Comparison of ENCODE assay signal across 20 mouse cellular contexts in the genomic region with DNA sequence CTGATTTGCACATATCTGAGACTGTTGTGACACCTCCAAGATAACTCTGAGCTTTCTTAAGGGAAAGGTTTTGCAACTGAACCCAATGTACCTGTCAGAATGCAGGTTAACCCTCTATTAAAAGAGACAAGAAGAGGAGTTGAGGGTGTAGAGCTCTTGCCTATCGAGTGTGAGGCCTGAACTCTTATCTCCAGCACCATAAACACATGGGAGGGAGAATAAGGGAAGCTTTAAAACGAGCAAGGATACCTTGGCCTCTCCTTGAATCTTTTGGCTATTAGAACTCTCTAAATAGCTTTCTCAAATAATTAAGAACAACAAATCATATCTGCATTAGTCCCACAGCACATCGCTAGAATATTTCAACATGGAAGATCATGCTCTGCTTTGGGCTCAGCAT.
"Had no signal": no experiment of that assay in that cellular context is flagged by ENCODE, and none has a peak within 500 bp of the region (broad histone marks: within the 10 kb centered on the region; RNA-seq: fewer than 3 reads in every experiment).

No protein-coding gene starts in this region.

- H3K4me3 ChIP-seq: limb, embryonic 12.5 days; limb, embryonic 15.5 days; liver, embryonic 15.5 days; lung, embryonic 15.5 days; megakaryocyte, embryonic 14.5 days; midbrain, embryonic 10.5 days; midbrain, embryonic 13.5 days; myocyte; neural tube, embryonic 13.5 days; stomach, embryonic 15.5 days had no signal

- H3K27me3 ChIP-seq: limb, embryonic 12.5 days; limb, embryonic 15.5 days; liver, embryonic 15.5 days; lung, embryonic 15.5 days; midbrain, embryonic 13.5 days; neural tube, embryonic 13.5 days; stomach, embryonic 15.5 days had no signal

- ATAC-seq: midbrain, embryonic 13.5 days; midbrain, embryonic 16.5 days had no signal

- H3K36me3 ChIP-seq: limb, embryonic 12.5 days; liver, embryonic 15.5 days; lung, embryonic 15.5 days; midbrain, embryonic 10.5 days; midbrain, embryonic 13.5 days; neural tube, embryonic 13.5 days; stomach, embryonic 15.5 days had no signal

- H3K4me1 ChIP-seq: limb, embryonic 12.5 days; liver, embryonic 15.5 days; megakaryocyte, embryonic 14.5 days; midbrain, embryonic 13.5 days; neural tube, embryonic 13.5 days had no signal

- H3K9me3 ChIP-seq: limb, embryonic 12.5 days; limb, embryonic 15.5 days; liver, embryonic 15.5 days; lung, embryonic 15.5 days; megakaryocyte, embryonic 14.5 days; midbrain, embryonic 10.5 days; midbrain, embryonic 13.5 days; neural tube, embryonic 13.5 days; stomach, embryonic 15.5 days had no signal

- H3K27ac ChIP-seq: kidney, postnatal 0 days; limb, embryonic 12.5 days; limb, embryonic 15.5 days; liver, embryonic 15.5 days; lung, embryonic 15.5 days; midbrain, embryonic 10.5 days; midbrain, embryonic 13.5 days; neural tube, embryonic 13.5 days; stomach, embryonic 15.5 days had no signal

- H3K4me2 ChIP-seq: limb, embryonic 12.5 days; limb, embryonic 15.5 days; liver, embryonic 15.5 days; lung, embryonic 15.5 days; midbrain, embryonic 13.5 days; neural tube, embryonic 13.5 days; stomach, embryonic 15.5 days had no signal

- H3K9ac ChIP-seq: limb, embryonic 12.5 days; limb, embryonic 15.5 days; liver, embryonic 15.5 days; lung, embryonic 15.5 days; midbrain, embryonic 13.5 days; neural tube, embryonic 13.5 days; stomach, embryonic 15.5 days had no signal

- DNase-seq: kidney, adult 2 months; kidney, postnatal 36 days; left cerebral cortex, postnatal 4 days; lung, adult 18-20 months; lung, postnatal 10 days; lung, postnatal 36 days; thymus, adult 18-20 months; thymus, postnatal 36 days had no signal
